ENCODE assay signal across 8 mouse cellular contexts in the genomic region with DNA sequence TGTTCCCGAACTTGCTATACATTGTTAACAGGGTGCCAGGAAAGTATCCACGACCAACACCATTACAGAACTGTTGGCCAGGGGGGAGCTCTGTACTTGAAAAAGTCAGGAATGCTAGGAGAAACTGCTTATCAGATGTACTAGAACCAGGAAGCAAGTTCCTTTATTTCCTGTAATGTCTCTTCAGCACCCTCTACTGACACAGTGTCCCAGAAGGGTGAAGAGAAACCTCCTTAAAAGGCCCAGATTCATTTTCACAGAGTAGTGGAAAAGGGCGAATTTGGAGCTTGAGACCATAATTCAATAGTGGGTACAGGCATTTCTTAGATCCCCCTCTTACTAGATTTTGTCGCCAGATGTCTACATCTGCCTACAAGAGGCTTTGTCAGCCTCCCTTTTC. TPM values are rescaled to one million over a fixed set of nuclear protein-coding genes. Genes with fewer than 3 reads are reported as not detected.
DNase-seq lines count a peak whose midpoint lies in the region; ATAC-seq and TF ChIP-seq lines count a peak whose summit lies in the region.

No protein-coding gene starts in this region.

- no peak for TF ChIP-seq POLR2A in bone marrow, adult 2 months (IDR thresholded peaks at IDR 0.05; ENCODE audit: borderline replicate concordance, control insufficient read depth, low read depth, low read length)

- TF ChIP-seq CTCF in bone marrow, adult 2 months (IDR thresholded peaks at IDR 0.05; ENCODE audit: control insufficient read depth, insufficient read depth, low read length): no peak

- no peak for ATAC-seq in forebrain, embryonic 14.5 days
- ATAC-seq in megakaryocyte, adult 5-6 weeks (ENCODE audit: poor library complexity, severe bottlenecking): peak; percentile 16; the same call in 1 of the 2 replicates
- no peak for ATAC-seq in megakaryocyte-erythroid progenitor cell, adult 5-6 weeks (replicated peaks; ENCODE audit: low FRiP score, low TSS enrichment, poor library complexity, severe bottlenecking)

- peak; percentile 66 for DNase-seq in left cerebral cortex, adult 11 months (ENCODE audit: low spot score)
- DNase-seq in left cerebral cortex, postnatal 36 days (ENCODE audit: low spot score in 2 of 2): no peak
- peak; percentile 75 for DNase-seq in forebrain, embryonic 14.5 days (ENCODE audit: low spot score)
- DNase-seq in kidney, postnatal 10 days: peak; percentile 47
- no peak for DNase-seq in c-Kit-positive CD71-positive TER-119-positive erythroid progenitor cells, embryonic 14.5 days (ENCODE audit: low spot score)

- peak overlapping the region; percentile 87; the same call in 1 of the 2 replicates for H3K9ac ChIP-seq in forebrain, embryonic 14.5 days (ENCODE audit: low read length)

- WGBS in bone marrow, adult 2 months: 34% methylated on average over 4 of the region's 4 CpGs
- WGBS in forebrain, embryonic 14.5 days: 33% methylated on average over 4 of the region's 4 CpGs

- no peaks in the 10 kb centered on the region for H3K4me1 ChIP-seq in bone marrow, adult 2 months (ENCODE audit: control insufficient read depth, insufficient read depth, low read length)
- H3K4me1 ChIP-seq in forebrain, embryonic 14.5 days (ENCODE audit: control insufficient read depth, insufficient read depth, low read length): peaks cover 4% of the 10 kb centered on the region; the same call in 1 of the 2 replicates

- intact Hi-C loops in left cerebral cortex, postnatal 36 days (cut with DNase I): loop anchor here (5.0 to 10.0 kb wide), 5 partner anchors 98 to 962 kb away; partner anchors contain the start of gene Pja2

- no peaks in the 10 kb centered on the region for H3K36me3 ChIP-seq in forebrain, embryonic 14.5 days (ENCODE audit: control insufficient read depth, insufficient read depth, low read length)

- no peaks in the 10 kb centered on the region for H3K27me3 ChIP-seq in forebrain, embryonic 14.5 days (replicated peaks; ENCODE audit: control insufficient read depth, insufficient read depth, low read length)

- H3K4me3 ChIP-seq in bone marrow, adult 2 months (replicated peaks; ENCODE audit: control insufficient read depth, low read depth, low read length): peak overlapping the region; percentile 42
- H3K4me3 ChIP-seq in forebrain, embryonic 14.5 days (ENCODE audit: low read depth, low read length): peak overlapping the region; percentile 83

- peak overlapping the region; percentile 98 for H3K4me2 ChIP-seq in forebrain, embryonic 14.5 days (ENCODE audit: low read length)

- no peak overlapping the region for H3K27ac ChIP-seq in bone marrow, adult 2 months (ENCODE audit: control insufficient read depth, insufficient read depth, low read depth, low read length, poor library complexity)
- peak overlapping the region; percentile 86; the same call in 1 of the 2 replicates for H3K27ac ChIP-seq in forebrain, embryonic 14.5 days (ENCODE audit: low read depth, low read length)

- H3K9me3 ChIP-seq in forebrain, embryonic 14.5 days (replicated peaks; ENCODE audit: control insufficient read depth, low read length): no peaks in the 10 kb centered on the region

RNA-seq across cellular contexts. Expression of gene Man2a1, which starts 0.6 kb away (rescaled TPM):
- total RNA-seq in left cerebral cortex, postnatal 36 days (2021): 10 to 100 TPM; 20.4 to 21.2 TPM
- 8.0 and 22.5 TPM in 2 replicates for polyA plus RNA-seq in bone marrow, adult 2 months (2011; ENCODE audit: insufficient read depth, insufficient read length, low replicate concordance, missing spikeins)
- polyA plus RNA-seq in forebrain, embryonic 14.5 days (2014; fragmentation: Nextera tagmentation; extraction: Ambion mirVana): 1.6 and 2.2 TPM in 2 replicates
- 37.3 and 39.2 TPM in 2 replicates for total RNA-seq in megakaryocyte, adult 5-6 weeks (2015)
- 38.3 and 48.0 TPM in 2 replicates for total RNA-seq in megakaryocyte, adult 5-6 weeks (2017)
- 15.7 and 29.5 TPM in 2 replicates for total RNA-seq in megakaryocyte-erythroid progenitor cell, adult 5-6 weeks (2014; fragmentation: Nextera tagmentation)
- total RNA-seq in megakaryocyte-erythroid progenitor cell, adult 5-6 weeks (2017): 17.7 and 33.4 TPM in 2 replicates

Comparison
In these comparisons a context has a peak if more than half of its experiments do, and no peak if none do; other contexts are left out.
1. DNase-seq: peak in left cerebral cortex, adult 11 months (single experiment), forebrain, embryonic 14.5 days (single experiment) and kidney, postnatal 10 days (single experiment); none in left cerebral cortex, postnatal 36 days (0 of 2) and c-Kit-positive CD71-positive TER-119-positive erythroid progenitor cells, embryonic 14.5 days (single experiment).